Mouse (Mus musculus) lung, postnatal 0 days (tissue): ENCODE data around the gene Stim1. TPM values are rescaled to one million over a fixed set of nuclear protein-coding genes. Genes with fewer than 3 reads are reported as not detected.

Experiments used
- ATAC-seq: fragments of 200-750 bp; cut with Nextera tagmentation; 2 replicates; pipeline ENCODE4 v1.8.0; 2017; ENCODE audit warnings: moderate library complexity
- DNase-seq: peaks from one replicate; pipeline ENCODE4 v3.0.0-alpha.2; 2016; ENCODE audit warnings: low spot score
- H3K27ac ChIP-seq: fragments of 300-500 bp; sonication (generic); 2 replicates; pipeline ENCODE4 v1.5.1; 2014; ENCODE audit warnings: antibody characterized with exemption, mild to moderate bottlenecking, low read length, mixed read lengths
- H3K27me3 ChIP-seq: fragments of 300-500 bp; sonication (generic); replicated peaks from 2 replicates; pipeline ENCODE4 v1.6.1; 2014; ENCODE audit warnings: low read length, mixed read lengths; ENCODE audit not compliant: insufficient read depth
- H3K36me3 ChIP-seq: fragments of 300-500 bp; sonication (generic); 2 replicates; pipeline ENCODE4 v1.6.1; 2014; ENCODE audit warnings: low read length, mixed read lengths; ENCODE audit not compliant: insufficient read depth
- H3K4me1 ChIP-seq: fragments of 300-500 bp; sonication (generic); 2 replicates; pipeline ENCODE4 v1.6.1; 2014; ENCODE audit warnings: antibody characterized with exemption, low read depth, low read length, mixed read lengths; ENCODE audit not compliant: insufficient read depth
- H3K4me2 ChIP-seq: fragments of 300-500 bp; sonication (generic); replicated peaks from 2 replicates; pipeline ENCODE4 v1.6.1; 2014; ENCODE audit warnings: low read depth, mild to moderate bottlenecking, low read length, moderate library complexity, mixed read lengths
- H3K4me3 ChIP-seq: fragments of 300-500 bp; sonication (generic); 2 replicates; pipeline ENCODE4 v1.5.1; 2014; ENCODE audit warnings: low read depth, low read length
- H3K9ac ChIP-seq: fragments of 300-500 bp; sonication (generic); replicated peaks from 2 replicates; pipeline ENCODE4 v1.6.1; 2014; ENCODE audit warnings: low read depth, mild to moderate bottlenecking
- H3K9me3 ChIP-seq: fragments of 300-500 bp; sonication (generic); 2 replicates; pipeline ENCODE4 v1.6.1; 2016; ENCODE audit warnings: low read length, mixed read lengths
- CTCF ChIP-seq: IDR thresholded peaks from 2 replicates; pipeline ENCODE4 v1.5.1; 2016; ENCODE audit warnings: antibody characterized with exemption, mild to moderate bottlenecking
- EP300 ChIP-seq: IDR thresholded peaks from 2 replicates; pipeline ENCODE4 v1.6.1; 2016; ENCODE audit warnings: antibody characterized with exemption, mild to moderate bottlenecking, control low read depth
- WGBS: fragments of 180-500 bp; shearing (Covaris S2); extraction: QIAGEN DNeasy Blood & Tissue Kit; methylation state at CpG from one replicate; pipeline ENCODE4 v1.1.7; 2014; 5-methylcytosine and 5-hydroxymethylcytosine counted together
- polyA plus RNA-seq: library from polyadenylated mRNA; unstranded; fragments of >200 nt; fragmentation: Nextera tagmentation; extraction: Ambion mirVana; gene quantifications from 2 replicates; pipeline ENCODE4 v1.2.1, GENCODE M21; 2015

Stim1 gene
- polyA plus RNA-seq, 1 experiment from 2014 or later, result 18.6 TPM

DNA sequence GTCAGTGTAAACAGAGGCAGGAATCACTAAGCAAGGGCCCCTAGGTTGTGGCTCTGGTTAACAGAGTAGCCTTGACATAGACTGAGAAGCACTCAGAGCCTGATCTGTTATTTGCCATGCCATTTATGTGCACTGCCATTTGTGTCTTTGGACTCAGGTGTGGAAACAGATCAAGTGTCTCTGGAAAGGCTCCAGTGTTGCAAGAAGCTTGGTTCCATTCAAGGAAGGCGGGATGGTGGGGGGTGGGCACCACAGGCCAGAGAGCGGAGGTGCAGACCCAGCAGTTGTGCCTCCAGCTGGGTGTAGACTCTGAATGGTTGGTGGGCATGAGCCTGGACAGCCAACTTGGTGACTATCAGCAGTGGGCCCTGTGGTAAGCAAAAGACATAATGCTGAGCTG lies 154.4 kb downstream of the Stim1 start:
- ATAC-seq, result no peak
- Histone ChIP-seq H3K36me3 (no peaks in the 10 kb centered on the region), H3K27me3 (no peaks in the 10 kb centered on the region), H3K4me1 (no peaks in the 10 kb centered on the region), H3K4me2 (no peak overlapping the region), H3K9me3 (no peaks in the 10 kb centered on the region), H3K27ac (no peak overlapping the region), H3K9ac (no peak overlapping the region), H3K4me3 (no peak overlapping the region)
- 91% methylated on average over 2 of the region's 2 CpGs for WGBS
- TF ChIP-seq EP300, result no peak
- TF ChIP-seq CTCF, result no peak
- DNase-seq, result no peak

GRCm38 (mm10) chr7:102425933-102426685 lies 158.5 kb downstream of the Stim1 start:
- no peak overlapping the region for H3K4me2 ChIP-seq
- no peaks in the 10 kb centered on the region for H3K4me1 ChIP-seq
- H3K27ac ChIP-seq, result no peak overlapping the region
- peak; percentile 22 for DNase-seq
- H3K9ac ChIP-seq, result no peak overlapping the region
- TF ChIP-seq EP300 (no peak), CTCF (no peak)
- ATAC-seq, result no peak
- H3K4me3 ChIP-seq, result no peak overlapping the region
- H3K36me3 ChIP-seq, result no peaks in the 10 kb centered on the region; the same call in 1 of the 2 replicates
- no peaks in the 10 kb centered on the region for H3K9me3 ChIP-seq
- H3K27me3 ChIP-seq, result no peaks in the 10 kb centered on the region
- 38% methylated on average over 6 of the region's 6 CpGs for WGBS

- ATAC-seq, result no peak
- TF ChIP-seq EP300 (no peak), CTCF (no peak)
Measured at GRCm38 (mm10) chr7:102434344-102434743, 166.7 kb downstream of the Stim1 start.

GRCm38 (mm10) chr7:102440822-102441656 lies 173.4 kb downstream of the Stim1 start:
- no peak for ATAC-seq
- H3K36me3 ChIP-seq, result peaks cover 5% of the 10 kb centered on the region; the same call in 1 of the 2 replicates
- TF ChIP-seq EP300, result no peak
- no peak for TF ChIP-seq CTCF
- peak overlapping the region; percentile 68 for H3K4me2 ChIP-seq
- peak overlapping the region; percentile 69; the same call in 1 of the 2 replicates for H3K4me3 ChIP-seq
- no peak overlapping the region for H3K9ac ChIP-seq
- no peak for DNase-seq
- H3K9me3 ChIP-seq, result no peaks in the 10 kb centered on the region
- H3K4me1 ChIP-seq, result 0 out of 2 replicates have a peak, but pooled peaks cover 3% of the 10 kb centered on the region
- H3K27me3 ChIP-seq, result no peaks in the 10 kb centered on the region
- 53% methylated on average over 15 of the region's 15 CpGs for WGBS
- no peak overlapping the region for H3K27ac ChIP-seq

More at GRCm38 (mm10) chr7:102434344-102434743, 166.7 kb downstream of the Stim1 start:
- no peak for DNase-seq
- no peak overlapping the region for H3K27ac ChIP-seq
- H3K4me1 ChIP-seq, result no peaks in the 10 kb centered on the region
- no peaks in the 10 kb centered on the region for H3K27me3 ChIP-seq
- no peaks in the 10 kb centered on the region for H3K9me3 ChIP-seq
- WGBS, result 64% methylated on average over 2 of the region's 2 CpGs
- no peak overlapping the region for H3K4me3 ChIP-seq
- H3K36me3 ChIP-seq, result peaks cover 4% of the 10 kb centered on the region; the same call in 1 of the 2 replicates
- no peak overlapping the region for H3K9ac ChIP-seq
- no peak overlapping the region for H3K4me2 ChIP-seq

GRCm38 (mm10) chr7:102441657-102442391 lies 174.2 kb downstream of the Stim1 start, which contains the start of gene Rrm1:
Gene Rrm1 (plus strand): TSS chr7:102441695.
- H3K9me3 ChIP-seq, result no peaks in the 10 kb centered on the region
- H3K9ac ChIP-seq, result peak within 1 kb of the TSS; percentile 54
- TF ChIP-seq EP300, result no peak
- no peak for TF ChIP-seq CTCF
- 0% methylated on average over 47 of the region's 56 CpGs for WGBS
- H3K36me3 ChIP-seq, result peaks cover 5% of the 10 kb centered on the region; the same call in 1 of the 2 replicates
- 0 out of 2 replicates have a peak, but pooled peaks cover 3% of the 10 kb centered on the region for H3K4me1 ChIP-seq
- DNase-seq (peak; percentile 99), ATAC-seq (peak; percentile 99)
- H3K4me3 ChIP-seq, result peak within 1 kb of the TSS; percentile 69
- H3K27me3 ChIP-seq, result no peaks in the 10 kb centered on the region
- peak within 1 kb of the TSS; percentile 68 for H3K4me2 ChIP-seq
- peak within 1 kb of the TSS; percentile 9 for H3K27ac ChIP-seq
